Mouse (Mus musculus): ENCODE results near the gene Kcmf1. TPM values are rescaled to one million over a fixed set of nuclear protein-coding genes. Genes with fewer than 3 reads are reported as not detected.

Gene Kcmf1
- polyA plus RNA-seq, 1 experiment, result 110 TPM

- H3K4me3 ChIP-seq, result no peak overlapping the region
- peaks cover 91% of the 10 kb centered on the region for H3K79me2 ChIP-seq (ENCODE audit: control insufficient read depth, insufficient read depth)
- peak overlapping the region; percentile 88 for H3K4me2 ChIP-seq (ENCODE audit: low read depth)
- no peaks in the 10 kb centered on the region for H3K27me3 ChIP-seq (ENCODE audit: control insufficient read depth, insufficient read depth, insufficient read length)
- no peak overlapping the region for H3ac ChIP-seq (ENCODE audit: control insufficient read depth, insufficient read length)
- no peaks in the 10 kb centered on the region for H3K36me3 ChIP-seq (ENCODE audit: control insufficient read depth, insufficient read depth)
- TF ChIP-seq E2F4 (IDR thresholded peaks at IDR 0.05; ENCODE audit: insufficient read depth) (no peak), CEBPB (IDR thresholded peaks at IDR 0.05; ENCODE audit: insufficient read depth, poor library complexity, severe bottlenecking) (no peak), TCF12 (IDR thresholded peaks at IDR 0.05; ENCODE audit: insufficient read depth, poor library complexity, severe bottlenecking) (no peak), REST (IDR thresholded peaks at IDR 0.05; ENCODE audit: insufficient read depth, insufficient read length) (no peak), MAX (IDR thresholded peaks at IDR 0.05; ENCODE audit: low read depth) (no peak), USF1 (IDR thresholded peaks at IDR 0.05; ENCODE audit: low read depth) (no peak), SRF (IDR thresholded peaks at IDR 0.05; ENCODE audit: control insufficient read depth, insufficient read length, low read depth) (no peak), MYOD1 (IDR thresholded peaks at IDR 0.05; ENCODE audit: control insufficient read depth in 1 of 3, insufficient read length in 2 of 3, low read depth in 2 of 3) (no peak), POLR2AphosphoS2 (IDR thresholded peaks at IDR 0.05; ENCODE audit: insufficient read length, low read depth) (no peak), MYOG (IDR thresholded peaks at IDR 0.05; ENCODE audit: control insufficient read depth in 1 of 3, insufficient read depth in 1 of 3, insufficient read length in 2 of 3, low read depth in 2 of 3) (no peak), POLR2A (IDR thresholded peaks at IDR 0.05; ENCODE audit: insufficient read length, low read depth) (no peak), TCF3 (IDR thresholded peaks at IDR 0.05; ENCODE audit: insufficient read length, low read depth) (no peak)
Observed at GRCm38 (mm10) chr6:72882222-72882621, 17.6 kb downstream of the Kcmf1 start.

GRCm38 (mm10) chr6:72881619-72881979, 18.2 kb downstream of the Kcmf1 start:
- TF ChIP-seq USF1 (IDR thresholded peaks at IDR 0.05; ENCODE audit: low read depth), result peak; percentile 54
- TF ChIP-seq TCF12 (IDR thresholded peaks at IDR 0.05; ENCODE audit: insufficient read depth, poor library complexity, severe bottlenecking), result no peak
- TF ChIP-seq MYOD1 (IDR thresholded peaks at IDR 0.05; ENCODE audit: control insufficient read depth in 1 of 3, insufficient read length in 2 of 3, low read depth in 2 of 3), result no peak
- no peak for TF ChIP-seq SRF (IDR thresholded peaks at IDR 0.05; ENCODE audit: control insufficient read depth, insufficient read length, low read depth)
- no peak for TF ChIP-seq MAX (IDR thresholded peaks at IDR 0.05; ENCODE audit: low read depth)
- TF ChIP-seq POLR2AphosphoS2 (IDR thresholded peaks at IDR 0.05; ENCODE audit: insufficient read length, low read depth), result no peak
- no peak for TF ChIP-seq CEBPB (IDR thresholded peaks at IDR 0.05; ENCODE audit: insufficient read depth, poor library complexity, severe bottlenecking)
- H3ac ChIP-seq (ENCODE audit: control insufficient read depth, insufficient read length), result no peak overlapping the region
- no peaks in the 10 kb centered on the region for H3K36me3 ChIP-seq (ENCODE audit: control insufficient read depth, insufficient read depth)
- H3K4me2 ChIP-seq (ENCODE audit: low read depth), result peak overlapping the region; percentile 88
- no peaks in the 10 kb centered on the region for H3K27me3 ChIP-seq (ENCODE audit: control insufficient read depth, insufficient read depth, insufficient read length)
- H3K4me3 ChIP-seq, result no peak overlapping the region
- peaks cover 89% of the 10 kb centered on the region for H3K79me2 ChIP-seq (ENCODE audit: control insufficient read depth, insufficient read depth)

DNA sequence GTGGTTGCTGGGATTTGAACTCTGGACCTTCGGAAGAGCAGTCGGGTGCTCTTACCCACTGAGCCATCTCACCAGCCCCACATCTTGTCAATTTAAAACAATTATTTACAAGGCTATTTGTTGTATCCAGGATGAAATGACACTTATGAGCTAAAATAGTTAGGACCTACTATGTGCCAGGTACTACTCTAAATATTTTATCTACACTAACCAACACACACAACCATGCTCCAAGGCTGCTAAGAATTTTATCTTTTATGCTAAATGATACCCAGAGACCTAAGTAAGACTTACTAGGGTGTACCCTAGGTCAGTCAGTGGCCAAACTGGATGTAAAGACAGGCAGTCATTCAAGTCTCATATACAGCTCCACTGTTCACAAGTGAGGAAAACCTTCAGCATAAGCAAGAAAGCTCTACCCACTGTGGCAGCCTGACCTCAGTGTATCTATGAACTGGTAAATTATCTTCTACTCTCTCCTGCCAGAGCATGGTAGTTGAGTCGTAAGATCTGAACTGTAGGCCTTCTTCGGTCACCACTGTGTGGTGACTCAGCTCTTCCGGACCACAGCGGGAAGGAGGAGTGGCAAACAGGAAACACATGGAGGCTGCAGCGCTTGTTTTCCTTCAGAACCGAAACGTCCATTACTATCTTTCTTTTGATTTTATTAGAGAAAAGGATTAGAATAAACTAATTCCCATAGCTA, 18.7 kb downstream of the Kcmf1 start:
- H3K27me3 ChIP-seq (ENCODE audit: control insufficient read depth, insufficient read depth, insufficient read length), result no peaks in the 10 kb centered on the region
- H3K36me3 ChIP-seq (ENCODE audit: control insufficient read depth, insufficient read depth), result no peaks in the 10 kb centered on the region
- no peak overlapping the region for H3ac ChIP-seq (ENCODE audit: control insufficient read depth, insufficient read length)
- H3K79me2 ChIP-seq (ENCODE audit: control insufficient read depth, insufficient read depth), result peaks cover 89% of the 10 kb centered on the region
- TF ChIP-seq MYOG (IDR thresholded peaks at IDR 0.05; ENCODE audit: control insufficient read depth in 1 of 3, insufficient read depth in 1 of 3, insufficient read length in 2 of 3, low read depth in 2 of 3), result no peak
- no peak overlapping the region for H3K4me3 ChIP-seq
- H3K4me2 ChIP-seq (ENCODE audit: low read depth), result peak overlapping the region; percentile 88

GRCm38 (mm10) chr6:72876629-72877028, 23.1 kb downstream of the Kcmf1 start:
- H3K4me2 ChIP-seq (ENCODE audit: low read depth), result no peak overlapping the region
- H3K79me2 ChIP-seq (ENCODE audit: control insufficient read depth, insufficient read depth), result peaks cover 91% of the 10 kb centered on the region
- H3ac ChIP-seq (ENCODE audit: control insufficient read depth, insufficient read length), result no peak overlapping the region
- H3K36me3 ChIP-seq (ENCODE audit: control insufficient read depth, insufficient read depth), result no peaks in the 10 kb centered on the region
- H3K4me3 ChIP-seq, result no peak overlapping the region
- no peaks in the 10 kb centered on the region for H3K27me3 ChIP-seq (ENCODE audit: control insufficient read depth, insufficient read depth, insufficient read length)
- TF ChIP-seq TCF12 (IDR thresholded peaks at IDR 0.05; ENCODE audit: insufficient read depth, poor library complexity, severe bottlenecking) (no peak), USF1 (IDR thresholded peaks at IDR 0.05; ENCODE audit: low read depth) (no peak), MYOD1 (IDR thresholded peaks at IDR 0.05; ENCODE audit: control insufficient read depth in 1 of 3, insufficient read length in 2 of 3, low read depth in 2 of 3) (no peak)

- no peak overlapping the region for H3ac ChIP-seq (ENCODE audit: control insufficient read depth, insufficient read length)
- H3K4me3 ChIP-seq, result no peak overlapping the region
- TF ChIP-seq REST (IDR thresholded peaks at IDR 0.05; ENCODE audit: insufficient read depth, insufficient read length) (no peak), TCF3 (IDR thresholded peaks at IDR 0.05; ENCODE audit: insufficient read length, low read depth) (no peak), POLR2AphosphoS2 (IDR thresholded peaks at IDR 0.05; ENCODE audit: insufficient read length, low read depth) (no peak), SRF (IDR thresholded peaks at IDR 0.05; ENCODE audit: control insufficient read depth, insufficient read length, low read depth) (no peak), MYOG (IDR thresholded peaks at IDR 0.05; ENCODE audit: control insufficient read depth in 1 of 3, insufficient read depth in 1 of 3, insufficient read length in 2 of 3, low read depth in 2 of 3) (no peak), CEBPB (IDR thresholded peaks at IDR 0.05; ENCODE audit: insufficient read depth, poor library complexity, severe bottlenecking) (no peak), TCF12 (IDR thresholded peaks at IDR 0.05; ENCODE audit: insufficient read depth, poor library complexity, severe bottlenecking) (no peak), MAX (IDR thresholded peaks at IDR 0.05; ENCODE audit: low read depth) (no peak), USF1 (IDR thresholded peaks at IDR 0.05; ENCODE audit: low read depth) (no peak), E2F4 (IDR thresholded peaks at IDR 0.05; ENCODE audit: insufficient read depth) (no peak), MYOD1 (IDR thresholded peaks at IDR 0.05; ENCODE audit: control insufficient read depth in 1 of 3, insufficient read length in 2 of 3, low read depth in 2 of 3) (no peak), POLR2A (IDR thresholded peaks at IDR 0.05; ENCODE audit: insufficient read length, low read depth) (no peak)
- no peaks in the 10 kb centered on the region for H3K36me3 ChIP-seq (ENCODE audit: control insufficient read depth, insufficient read depth)
- H3K4me2 ChIP-seq (ENCODE audit: low read depth), result no peak overlapping the region
- H3K27me3 ChIP-seq (ENCODE audit: control insufficient read depth, insufficient read depth, insufficient read length), result no peaks in the 10 kb centered on the region
- peaks cover 95% of the 10 kb centered on the region for H3K79me2 ChIP-seq (ENCODE audit: control insufficient read depth, insufficient read depth)
Observed at GRCm38 (mm10) chr6:72873338-72873737, 26.4 kb downstream of the Kcmf1 start.
